Mouse (Mus musculus) forelimb bud, embryonic 11.5 days (tissue): ENCODE data around the gene Frmd5.
"Not testable (repeated sequence)": the region's sequence is repeated elsewhere in the genome, so short reads cannot be mapped to it uniquely, and the experiment has no call there.

Source experiments
- DNase-seq: peaks from one replicate; pipeline ENCODE4 v3.0.0-alpha.2; 2012; ENCODE audit warnings: low read depth, low spot score

Frmd5 gene

GRCm38 (mm10) chr2:121501550-121501949 lies 305.3 kb downstream of the Frmd5 start:
- not testable (repeated sequence) for DNase-seq
